Mouse (Mus musculus): Measurements from ENCODE around the gene Zcchc10. TPM values are rescaled to one million over a fixed set of nuclear protein-coding genes. Genes with fewer than 3 reads are reported as not detected.
"Not testable (repeated sequence)": the region's sequence is repeated elsewhere in the genome, so short reads cannot be mapped to it uniquely, and the experiment has no call there.

Zcchc10 gene
- polyA plus RNA-seq (2016; fragmentation: Nextera tagmentation; extraction: Ambion mirVana), result 16.6 and 16.7 TPM in 2 replicates

GRCm38 (mm10) chr11:53324512-53324968 is at the start of gene Zcchc10:
Gene Zcchc10, plus strand, starts transcription at chr11:53324679.
- H3K27ac ChIP-seq, result no peak within 1 kb of the TSS
- ATAC-seq (ENCODE audit: low FRiP score, low read depth), result peak; percentile 86
- H3K36me3 ChIP-seq, result peaks cover 17% of the 10 kb centered on the region
- no peaks in the 10 kb centered on the region for H3K27me3 ChIP-seq (replicated peaks)
- peak within 1 kb of the TSS; percentile 69 for H3K9ac ChIP-seq
- under 1% methylated on average over 21 of the region's 21 CpGs for WGBS
- H3K4me3 ChIP-seq, result peak within 1 kb of the TSS; percentile 65
- H3K4me2 ChIP-seq (replicated peaks), result peak within 1 kb of the TSS; percentile 66
- peaks cover 8% of the 10 kb centered on the region; the same call in 1 of the 2 replicates for H3K4me1 ChIP-seq
- no peaks in the 10 kb centered on the region for H3K9me3 ChIP-seq

DNA sequence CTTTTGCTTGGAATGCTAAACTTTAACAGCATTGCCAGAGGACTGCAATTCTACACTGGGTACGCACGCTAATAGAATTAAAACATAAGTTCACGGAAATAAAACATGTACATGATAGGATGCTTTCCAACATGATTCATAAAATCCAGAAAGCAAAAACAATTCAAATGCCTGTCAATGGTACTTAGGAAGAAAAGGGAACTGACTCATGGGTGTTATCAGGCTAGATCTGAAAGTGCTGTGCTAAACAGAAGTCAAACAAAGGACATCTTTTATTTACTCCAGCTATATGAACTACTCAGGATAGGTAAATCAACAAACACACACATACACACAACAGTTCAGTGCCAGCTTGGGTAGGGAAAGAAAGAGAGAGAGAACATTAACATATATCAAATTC is 49.1 kb upstream of the Zcchc10 start:
- no peaks in the 10 kb centered on the region for H3K27me3 ChIP-seq (replicated peaks)
- 97% methylated on average over 3 of the region's 3 CpGs for WGBS
- no peak overlapping the region for H3K9ac ChIP-seq
- no peak overlapping the region for H3K4me3 ChIP-seq
- ATAC-seq (ENCODE audit: low FRiP score, low read depth), result no peak
- H3K4me1 ChIP-seq, result no peaks in the 10 kb centered on the region
- no peak overlapping the region for H3K4me2 ChIP-seq (replicated peaks)
- peaks cover 64% of the 10 kb centered on the region for H3K36me3 ChIP-seq
- H3K27ac ChIP-seq, result no peak overlapping the region
- no peaks in the 10 kb centered on the region for H3K9me3 ChIP-seq

GRCm38 (mm10) chr11:53278411-53278810 is 46.1 kb upstream of the Zcchc10 start:
- H3K9ac ChIP-seq, result no peak overlapping the region
- H3K4me3 ChIP-seq, result no peak overlapping the region
- H3K4me1 ChIP-seq, result no peaks in the 10 kb centered on the region
- H3K4me2 ChIP-seq (replicated peaks), result no peak overlapping the region
- 94% methylated on average over 4 of the region's 4 CpGs for WGBS
- peaks cover 59% of the 10 kb centered on the region for H3K36me3 ChIP-seq
- no peak for ATAC-seq (ENCODE audit: low FRiP score, low read depth)
- no peaks in the 10 kb centered on the region for H3K9me3 ChIP-seq
- H3K27ac ChIP-seq, result no peak overlapping the region
- no peaks in the 10 kb centered on the region for H3K27me3 ChIP-seq (replicated peaks)

DNA sequence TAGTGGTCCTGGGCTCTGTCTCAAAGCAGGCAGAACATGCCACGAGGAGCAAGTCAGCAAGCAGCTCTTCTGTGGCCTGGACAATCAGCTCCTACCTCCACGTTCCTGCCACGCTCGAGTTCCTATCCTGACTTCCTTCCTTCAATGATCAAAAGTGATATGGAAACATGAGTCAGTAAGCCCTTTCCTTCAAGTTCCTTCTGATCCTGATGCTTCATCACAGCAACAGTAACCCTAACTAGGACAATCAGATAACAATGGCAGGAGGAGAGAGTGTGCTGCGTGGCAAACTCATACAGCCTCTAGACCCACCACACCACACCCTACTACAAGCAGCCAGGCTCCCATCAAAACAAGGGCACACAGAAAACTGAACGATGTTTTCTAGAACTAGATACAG is 38.6 kb upstream of the Zcchc10 start:
- Histone ChIP-seq H3K4me2 (replicated peaks) (no peak overlapping the region), H3K27ac (no peak overlapping the region), H3K4me3 (no peak overlapping the region), H3K9me3 (no peaks in the 10 kb centered on the region), H3K36me3 (peaks cover 85% of the 10 kb centered on the region), H3K27me3 (replicated peaks) (no peaks in the 10 kb centered on the region), H3K4me1 (no peaks in the 10 kb centered on the region), H3K9ac (no peak overlapping the region)
- no peak for ATAC-seq (ENCODE audit: low FRiP score, low read depth)
- 90% methylated on average over 6 of the region's 6 CpGs for WGBS

- H3K4me3 ChIP-seq; ATAC-seq (ENCODE audit: low FRiP score, low read depth); H3K27ac ChIP-seq; H3K4me1 ChIP-seq; H3K27me3 ChIP-seq (replicated peaks); H3K9ac ChIP-seq; H3K4me2 ChIP-seq (replicated peaks); H3K9me3 ChIP-seq: not testable (repeated sequence)
- peaks cover 69% of the 10 kb centered on the region for H3K36me3 ChIP-seq
- 84% methylated on average over 2 of the region's 2 CpGs for WGBS
These were observed 34.3 kb upstream of the Zcchc10 start for GRCm38 (mm10) chr11:53290187-53290586.

GRCm38 (mm10) chr11:53290871-53291270 is 33.6 kb upstream of the Zcchc10 start:
- Histone ChIP-seq H3K4me1 (no peaks in the 10 kb centered on the region), H3K9ac (no peak overlapping the region), H3K27ac (no peak overlapping the region), H3K4me2 (replicated peaks) (no peak overlapping the region), H3K4me3 (no peak overlapping the region), H3K36me3 (peaks cover 63% of the 10 kb centered on the region), H3K9me3 (no peaks in the 10 kb centered on the region), H3K27me3 (replicated peaks) (no peaks in the 10 kb centered on the region)
- 94% methylated on average over 11 of the region's 11 CpGs for WGBS
- no peak for ATAC-seq (ENCODE audit: low FRiP score, low read depth)

- H3K27me3 ChIP-seq (replicated peaks), result no peaks in the 10 kb centered on the region
- ATAC-seq (ENCODE audit: low FRiP score, low read depth), result no peak
- H3K27ac ChIP-seq, result no peak overlapping the region
- H3K36me3 ChIP-seq, result peaks cover 27% of the 10 kb centered on the region
- H3K4me1 ChIP-seq, result peaks cover 14% of the 10 kb centered on the region
- H3K4me3 ChIP-seq, result no peak overlapping the region
- 95% methylated on average over 5 of the region's 5 CpGs for WGBS
- H3K9me3 ChIP-seq, result no peaks in the 10 kb centered on the region
- H3K9ac ChIP-seq, result no peak overlapping the region
- H3K4me2 ChIP-seq (replicated peaks), result no peak overlapping the region
These were observed 30.0 kb upstream of the Zcchc10 start for GRCm38 (mm10) chr11:53294441-53294840.

- no peak overlapping the region for H3K27ac ChIP-seq
- H3K4me3 ChIP-seq, result no peak overlapping the region
- no peaks in the 10 kb centered on the region for H3K27me3 ChIP-seq (replicated peaks)
- no peak overlapping the region for H3K9ac ChIP-seq
- H3K36me3 ChIP-seq, result peaks cover 10% of the 10 kb centered on the region; the same call in 1 of the 2 replicates
- 80% methylated on average over 4 of the region's 4 CpGs for WGBS
- H3K4me1 ChIP-seq, result peaks cover 20% of the 10 kb centered on the region
- no peak overlapping the region for H3K4me2 ChIP-seq (replicated peaks)
- H3K9me3 ChIP-seq, result no peaks in the 10 kb centered on the region
- no peak for ATAC-seq (ENCODE audit: low FRiP score, low read depth)
These were observed 27.6 kb upstream of the Zcchc10 start for GRCm38 (mm10) chr11:53296880-53297279.

- Histone ChIP-seq H3K36me3 (0 out of 2 replicates have a peak, but pooled peaks cover 4% of the 10 kb centered on the region), H3K4me3 (peak overlapping the region; percentile 98; the same call in 1 of the 2 replicates), H3K9ac (no peak overlapping the region), H3K27ac (no peak overlapping the region), H3K9me3 (no peaks in the 10 kb centered on the region), H3K4me2 (replicated peaks) (peak overlapping the region; percentile 83), H3K27me3 (replicated peaks) (no peaks in the 10 kb centered on the region), H3K4me1 (peaks cover 20% of the 10 kb centered on the region)
- 90% methylated on average over 7 of the region's 7 CpGs for WGBS
- ATAC-seq (ENCODE audit: low FRiP score, low read depth), result no peak
These were observed 26.3 kb upstream of the Zcchc10 start for GRCm38 (mm10) chr11:53297947-53298860.

DNA sequence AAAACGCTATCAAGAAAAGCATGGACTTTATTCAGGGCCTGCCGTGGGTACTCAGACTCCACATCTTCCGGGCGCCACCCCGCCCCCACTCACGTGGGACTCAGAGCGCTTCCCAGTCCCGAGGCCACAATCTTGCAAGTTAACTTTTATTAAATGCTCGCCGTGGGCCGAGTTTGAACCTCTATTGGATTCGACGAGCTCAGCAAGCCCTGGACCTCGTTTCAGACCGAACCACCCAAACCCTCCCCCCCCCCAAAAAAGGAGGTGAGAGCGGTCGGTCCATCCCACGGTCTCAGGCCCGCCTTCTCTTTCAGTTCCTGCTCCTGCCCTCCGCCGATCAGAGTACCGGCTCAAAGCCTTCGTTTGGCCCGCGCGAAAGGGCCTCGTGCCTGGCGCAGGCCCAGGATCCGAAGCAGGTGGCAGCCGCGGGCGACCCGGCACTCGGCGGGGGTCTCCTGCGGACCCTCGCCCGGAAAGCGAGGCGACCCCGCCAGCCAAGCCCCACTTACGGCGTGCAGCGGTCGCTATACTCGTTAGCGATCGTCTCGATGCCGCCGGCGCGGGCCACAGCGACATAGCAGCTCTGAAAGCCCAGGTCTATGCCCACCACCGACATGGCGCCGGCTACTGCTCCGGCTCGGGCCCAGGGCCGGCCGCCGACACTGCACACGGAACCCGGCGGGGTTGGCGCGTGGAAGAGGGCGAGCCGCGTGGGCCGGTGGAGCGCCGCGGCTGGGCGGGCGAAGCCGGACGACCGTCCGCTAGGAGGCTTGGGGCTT is 24.7 kb upstream of the Zcchc10 start:
- H3K36me3 ChIP-seq, result no peaks in the 10 kb centered on the region
- peak overlapping the region; percentile 83 for H3K4me2 ChIP-seq (replicated peaks)
- peak overlapping the region; percentile 98 for H3K4me3 ChIP-seq
- H3K27me3 ChIP-seq (replicated peaks), result no peaks in the 10 kb centered on the region
- under 1% methylated on average over 80 of the region's 80 CpGs for whole genome bisulfite sequencing
- H3K27ac ChIP-seq, result peak overlapping the region; percentile 96
- ATAC-seq (ENCODE audit: low FRiP score, low read depth), result peak; percentile 42
- peak overlapping the region; percentile 98 for H3K9ac ChIP-seq
- no peaks in the 10 kb centered on the region for H3K9me3 ChIP-seq
- H3K4me1 ChIP-seq, result peaks cover 20% of the 10 kb centered on the region

GRCm38 (mm10) chr11:53300330-53301166 is 23.9 kb upstream of the Zcchc10 start, which contains the start of gene Hspa4:
Gene Hspa4, minus strand, starts transcription at chr11:53300457.
- Histone ChIP-seq H3K4me1 (peaks cover 20% of the 10 kb centered on the region), H3K27ac (peak within 1 kb of the TSS; percentile 96), H3K9me3 (no peaks in the 10 kb centered on the region), H3K9ac (peak within 1 kb of the TSS; percentile 98), H3K27me3 (replicated peaks) (no peaks in the 10 kb centered on the region), H3K4me2 (replicated peaks) (peak within 1 kb of the TSS; percentile 83), H3K36me3 (no peaks in the 10 kb centered on the region), H3K4me3 (peak within 1 kb of the TSS; percentile 98)
- WGBS, result under 1% methylated on average over 58 of the region's 58 CpGs
- peak; percentile 97 for ATAC-seq (ENCODE audit: low FRiP score, low read depth)

All from neural tube, embryonic 12.5 days (tissue).